Mouse (Mus musculus): ENCODE measurements around the gene Gm49322.

GRCm38 (mm10) chr10:80577195-80578130, 28.4 kb upstream of the Gm49322 start, which contains the start of gene Klf16:
- no peak for TF ChIP-seq CTCF (IDR thresholded peaks at IDR 0.05; ENCODE audit: low read depth, low read length)
- no peak for TF ChIP-seq GATA1 (IDR thresholded peaks at IDR 0.05; ENCODE audit: borderline replicate concordance, low read length)
- no peak for TF ChIP-seq TAL1 (conservative IDR thresholded peaks at IDR 0.05; ENCODE audit: low read depth, low read length)
- no peak for TF ChIP-seq POLR2AphosphoS5 (IDR thresholded peaks at IDR 0.05; ENCODE audit: insufficient replicate concordance, low read depth, low read length)
